Mouse (Mus musculus) testis, postnatal 14 days (tissue): ENCODE measurements around the gene Nxn.

Experiments
- DNase-seq: peaks from one replicate; pipeline ENCODE4 v3.0.0; 2021; ENCODE audit warnings: low spot score

The Nxn gene

GRCm38 (mm10) chr11:76399587-76400330, 819 bp upstream of the Nxn start:
- no peak for DNase-seq

GRCm38 (mm10) chr11:76398312-76398797, 585 bp downstream of the Nxn start:
- peak; percentile 59 for DNase-seq

- peak; percentile 24 for DNase-seq
Observed at GRCm38 (mm10) chr11:76397650-76398311, 1.2 kb downstream of the Nxn start.

DNA sequence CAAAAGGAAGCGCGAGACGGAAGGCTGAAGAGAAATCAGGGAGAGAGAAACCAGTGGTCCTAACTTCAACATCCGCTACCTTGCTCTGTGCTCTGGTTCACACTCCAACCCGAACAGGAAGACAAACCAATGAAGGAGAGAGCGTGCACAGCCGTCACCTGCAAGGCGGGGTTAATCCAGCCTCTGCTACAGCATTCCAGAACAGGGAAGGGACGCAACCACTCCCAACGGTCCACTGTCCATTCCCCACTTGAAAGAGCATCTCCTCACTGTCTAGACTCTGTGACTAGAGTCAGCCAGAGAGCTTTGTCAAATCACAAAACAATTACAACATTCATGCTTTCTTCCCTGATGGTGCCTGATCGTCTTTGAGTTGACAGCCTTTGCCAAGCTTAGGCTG, 5.9 kb downstream of the Nxn start:
- no peak for DNase-seq

- no peak for DNase-seq
Observed at GRCm38 (mm10) chr11:76392532-76392931, 6.4 kb downstream of the Nxn start.

DNA sequence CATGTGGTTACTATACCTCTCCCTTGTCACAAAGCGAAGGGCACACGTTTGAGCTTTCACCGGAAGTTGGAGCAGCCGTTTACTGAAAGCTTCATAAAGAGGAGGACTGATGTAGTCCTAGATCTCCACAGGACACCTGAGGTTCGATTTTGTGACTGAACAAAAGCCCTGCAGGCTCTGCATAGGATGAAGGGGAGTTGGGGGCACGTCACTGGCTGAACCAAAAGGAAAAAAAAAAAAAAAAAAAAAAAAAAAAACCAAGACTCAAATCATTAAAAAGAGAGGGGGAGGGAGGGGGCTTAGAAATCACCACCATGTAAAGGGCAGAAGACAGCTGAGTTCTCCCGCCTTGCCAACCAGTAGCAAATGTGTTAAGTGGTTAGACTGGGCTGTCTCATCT, 10.2 kb downstream of the Nxn start:
- no peak for DNase-seq

DNA sequence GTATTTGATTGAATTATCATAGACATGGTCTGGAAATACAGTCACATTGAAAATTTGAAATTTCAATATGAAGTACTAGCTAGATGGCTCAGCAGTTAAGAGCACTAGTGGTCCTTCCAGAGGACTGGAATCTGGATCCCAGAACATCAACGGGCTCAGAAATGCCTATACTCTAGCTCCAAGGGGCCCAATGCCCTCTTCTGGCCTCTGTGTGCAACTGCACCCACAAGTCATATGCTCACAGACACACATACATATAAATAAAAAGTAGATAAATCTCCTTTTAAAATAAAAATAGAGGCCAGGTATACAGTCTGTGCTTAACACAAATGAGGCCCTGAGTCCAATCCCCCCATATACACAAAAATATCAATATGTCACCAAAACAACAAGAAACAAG, 11.8 kb downstream of the Nxn start:
- no peak for DNase-seq

DNA sequence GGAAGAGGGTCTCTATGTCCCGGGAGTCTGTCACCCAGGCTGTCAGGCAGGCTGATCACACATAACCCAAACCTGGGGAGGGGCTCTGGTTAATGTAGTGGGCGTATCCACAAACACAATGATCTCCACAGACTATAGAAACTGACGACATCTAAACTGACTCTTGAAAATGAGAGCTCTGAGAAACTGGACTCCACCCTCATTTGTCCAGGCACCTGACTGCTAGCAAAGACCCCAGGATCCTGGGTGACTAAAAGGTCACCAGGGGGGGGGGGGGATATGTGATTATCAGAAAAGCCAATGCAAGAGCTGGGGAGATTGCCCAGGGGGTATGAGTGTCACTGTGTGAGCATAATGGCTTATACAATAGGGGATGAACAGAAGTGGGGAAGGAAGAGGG, 13.2 kb downstream of the Nxn start:
- DNase-seq, result no peak

- no peak for DNase-seq
Observed at GRCm38 (mm10) chr11:76385017-76385416, 13.9 kb downstream of the Nxn start.

- DNase-seq, result no peak
Observed at GRCm38 (mm10) chr11:76384307-76384706, 14.6 kb downstream of the Nxn start.

DNA sequence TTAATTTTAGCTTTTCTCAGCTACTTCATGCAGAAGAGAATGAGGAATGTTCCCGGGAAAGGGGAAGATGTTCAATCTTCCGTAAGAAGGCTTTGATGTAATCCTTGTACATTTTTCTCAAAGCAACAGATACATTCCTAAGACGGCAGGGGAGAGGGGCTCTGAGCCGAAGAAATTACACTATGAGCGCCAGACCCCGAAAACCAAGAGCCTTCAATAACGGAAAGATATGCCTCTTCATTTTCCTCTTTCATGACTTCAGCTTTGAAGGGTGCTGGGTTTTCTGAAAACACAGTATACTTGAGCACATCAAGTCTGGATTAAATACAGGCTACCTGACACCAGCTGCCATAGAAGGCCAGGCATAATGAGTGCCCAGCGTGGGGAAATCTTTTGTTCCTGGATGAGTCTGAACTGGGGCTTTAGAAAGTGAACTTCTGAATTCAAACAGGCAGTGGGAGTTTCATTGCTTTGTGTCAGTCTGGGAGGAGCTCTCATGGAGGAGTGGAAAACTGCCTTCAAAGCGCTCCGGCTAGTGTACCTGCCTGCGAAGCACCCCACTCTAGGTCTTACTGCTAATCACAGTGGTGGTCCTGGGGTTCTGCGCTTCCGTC, 16.1 kb downstream of the Nxn start:
- DNase-seq, result no peak

- no peak for DNase-seq
Observed at GRCm38 (mm10) chr11:76381201-76381885, 17.6 kb downstream of the Nxn start.

DNA sequence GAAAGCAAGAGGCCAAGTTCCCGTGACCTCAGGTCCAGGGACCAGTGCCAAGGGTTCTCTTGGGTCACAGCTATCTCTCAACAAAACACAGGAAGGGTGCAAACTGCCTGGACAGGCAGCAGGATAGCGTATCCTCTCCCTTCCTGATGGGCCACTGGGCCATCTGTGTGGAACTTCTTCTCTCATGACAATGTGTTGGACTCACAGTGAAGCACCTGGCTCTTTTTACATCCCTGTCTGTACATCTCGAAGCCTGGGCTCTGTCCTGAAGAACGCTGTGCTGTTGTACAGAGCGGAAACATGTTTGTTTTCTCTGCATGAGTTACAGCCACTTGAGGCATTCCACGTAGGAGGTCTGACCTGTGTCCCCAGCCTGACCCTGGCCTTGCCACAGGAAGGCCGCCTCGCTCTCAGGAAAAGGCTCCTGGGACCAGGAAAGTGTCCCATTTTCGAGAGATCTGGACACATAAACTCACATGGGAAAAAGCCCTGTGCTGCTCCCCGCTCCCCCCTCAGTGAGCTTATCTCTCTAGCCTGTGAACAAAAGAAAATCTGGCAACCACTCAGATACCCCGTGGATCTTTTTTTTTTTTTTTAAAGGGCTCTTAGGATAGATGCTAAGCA, 18.9 kb downstream of the Nxn start:
- DNase-seq, result no peak

DNA sequence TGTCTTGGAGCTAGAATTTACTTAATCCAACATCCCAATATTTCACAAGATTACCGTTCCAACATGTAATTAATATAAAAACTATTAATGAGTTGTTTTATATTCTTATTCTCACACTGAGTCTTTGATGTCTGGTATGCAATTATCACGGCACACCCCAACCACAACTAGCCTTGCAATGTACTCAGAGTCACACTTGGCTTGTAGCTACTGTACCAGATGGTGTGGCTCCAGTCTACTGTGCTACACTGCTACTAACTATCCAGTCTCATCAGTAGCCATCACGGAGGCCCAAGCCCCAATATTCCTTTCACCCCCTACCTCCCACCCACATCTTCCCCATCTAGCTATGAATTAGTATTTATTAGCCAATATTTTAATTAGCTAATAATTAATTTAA, 22.5 kb downstream of the Nxn start:
- no peak for DNase-seq

DNA sequence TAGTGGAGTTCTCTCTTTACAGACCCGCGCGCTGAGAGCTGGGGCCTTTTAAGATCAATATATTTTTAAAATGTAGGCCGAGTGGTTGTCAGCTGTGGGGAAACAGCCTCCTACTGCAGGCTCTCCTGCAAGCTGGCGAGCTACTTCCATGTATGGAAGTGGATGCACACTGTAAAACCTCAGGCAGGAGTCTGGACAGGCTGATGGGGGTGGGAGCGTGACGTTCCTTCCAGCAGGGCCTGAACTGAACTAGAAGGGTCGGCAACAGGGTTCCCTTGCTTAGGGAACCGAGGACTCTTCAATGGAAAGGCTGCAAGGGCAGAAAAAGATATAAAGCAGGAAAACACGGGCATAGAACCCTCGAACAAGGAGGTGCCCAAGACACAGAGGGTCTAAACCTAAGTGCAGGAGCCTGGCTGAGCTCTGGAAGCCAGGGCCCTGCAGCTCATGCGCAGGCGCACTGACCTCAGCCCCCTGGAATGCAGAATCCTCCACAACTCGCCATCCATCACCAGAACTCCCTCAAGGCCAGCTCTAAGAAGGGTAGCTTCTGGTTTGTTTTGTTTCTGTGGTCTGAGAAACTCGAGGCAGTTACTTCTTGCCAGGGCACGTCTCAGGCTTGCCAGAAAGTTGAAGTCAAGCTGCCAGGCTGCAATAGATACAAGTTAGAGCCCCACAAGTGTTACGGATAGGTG, 24.3 kb downstream of the Nxn start:
- DNase-seq, result peak; percentile 64

DNA sequence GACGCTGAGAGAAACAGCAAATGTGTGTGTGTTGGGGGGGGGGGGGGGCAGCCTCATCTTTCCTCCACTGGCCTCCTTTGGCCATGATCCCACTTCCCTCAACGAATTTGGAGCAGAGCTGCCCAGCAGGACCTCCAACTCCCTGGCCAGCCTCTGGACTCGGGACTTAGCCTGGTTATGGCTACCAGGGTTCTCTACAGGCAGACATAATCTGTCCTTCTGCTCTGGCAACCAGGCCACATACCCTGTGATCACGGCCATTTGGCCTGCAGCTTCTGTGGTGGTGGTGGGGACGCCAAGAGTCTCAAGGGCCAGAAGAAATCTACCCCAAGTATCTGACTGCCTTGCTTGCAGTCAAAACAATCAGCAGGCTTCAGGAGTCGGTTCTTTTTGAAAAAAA, 26.4 kb downstream of the Nxn start:
- no peak for DNase-seq

- DNase-seq, result no peak
Observed at GRCm38 (mm10) chr11:76372120-76372519, 26.8 kb downstream of the Nxn start.

- DNase-seq, result no peak
Observed at GRCm38 (mm10) chr11:76370491-76370890, 28.4 kb downstream of the Nxn start.

DNA sequence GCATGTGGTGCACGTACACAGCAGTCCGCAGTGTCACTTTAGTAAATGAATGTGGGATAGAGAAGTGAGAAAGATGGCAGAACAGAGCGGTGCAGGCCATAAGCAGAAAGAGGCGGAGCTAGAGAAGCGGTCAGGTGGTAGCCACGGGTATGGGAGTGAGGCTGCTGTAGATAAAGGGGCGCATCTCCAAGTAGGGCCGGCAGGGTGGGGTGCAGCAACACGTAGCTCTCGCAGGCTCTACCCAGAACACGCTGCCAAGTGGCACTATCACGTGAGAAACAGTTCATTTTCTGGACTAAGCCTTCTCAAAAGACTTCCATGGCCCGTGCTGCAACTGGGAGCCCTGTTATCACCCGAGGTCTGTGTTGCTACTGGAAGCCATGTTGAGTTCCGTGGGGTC, 32.2 kb downstream of the Nxn start:
- no peak for DNase-seq

- no peak for DNase-seq
Observed at GRCm38 (mm10) chr11:76364038-76364437, 34.9 kb downstream of the Nxn start.

GRCm38 (mm10) chr11:76363636-76364035, 35.3 kb downstream of the Nxn start:
- no peak for DNase-seq

DNA sequence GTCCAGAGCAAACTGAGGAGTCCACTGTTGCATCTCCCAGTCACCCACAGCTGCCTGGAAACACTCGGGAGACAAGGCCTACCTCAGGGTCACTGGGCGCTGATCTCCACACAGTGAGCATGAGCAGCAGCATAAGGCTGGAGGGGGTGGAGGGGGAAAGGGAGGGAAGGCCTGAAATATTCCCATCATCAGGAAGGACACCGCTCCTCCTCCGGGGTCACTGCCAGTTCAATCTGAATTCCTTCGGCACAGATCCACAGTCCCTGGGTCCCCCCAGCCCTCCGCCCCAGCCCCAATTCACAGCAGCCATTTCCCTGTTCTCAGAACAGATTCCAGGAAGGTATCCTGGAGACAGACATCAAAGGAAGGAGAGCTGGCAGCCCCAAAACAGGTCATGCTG, 35.8 kb downstream of the Nxn start:
- DNase-seq, result no peak
